Mouse (Mus musculus) neural tube, embryonic 14.5 days (tissue): ENCODE measurements around the gene Snx1. TPM values are rescaled to one million over a fixed set of nuclear protein-coding genes. Genes with fewer than 3 reads are reported as not detected.

Experiments
- ATAC-seq: fragments of 200-750 bp; cut with Nextera tagmentation; 2 replicates; pipeline ENCODE4 v1.8.0; 2017; ENCODE audit warnings: low read depth, mild to moderate bottlenecking, moderate TSS enrichment, moderate library complexity
- H3K27ac ChIP-seq: fragments of 300-500 bp; sonication (generic); 2 replicates; pipeline ENCODE4 v1.5.1; 2014; ENCODE audit warnings: low read depth, mild to moderate bottlenecking, control low read depth, low read length, moderate library complexity, mixed read lengths
- H3K27me3 ChIP-seq: fragments of 300-500 bp; sonication (generic); 2 replicates; pipeline ENCODE4 v1.6.1; 2014; ENCODE audit warnings: low read length; ENCODE audit not compliant: control insufficient read depth, insufficient read depth
- H3K36me3 ChIP-seq: fragments of 300-500 bp; sonication (generic); 2 replicates; pipeline ENCODE4 v1.6.1; 2014; ENCODE audit warnings: low read length, mixed read lengths; ENCODE audit not compliant: control insufficient read depth, insufficient read depth
- H3K4me1 ChIP-seq: fragments of 300-500 bp; sonication (generic); 2 replicates; pipeline ENCODE4 v1.6.1; 2014; ENCODE audit warnings: low read length; ENCODE audit not compliant: control insufficient read depth, insufficient read depth
- H3K4me2 ChIP-seq: fragments of 300-500 bp; sonication (generic); 2 replicates; pipeline ENCODE4 v1.6.1; 2014; ENCODE audit warnings: mild to moderate bottlenecking, low read depth, low read length, control low read depth
- H3K4me3 ChIP-seq: fragments of 300-500 bp; sonication (generic); 2 replicates; pipeline ENCODE4 v1.5.1; 2014; ENCODE audit warnings: low read depth, low read length, control low read depth, mixed read lengths
- H3K9ac ChIP-seq: fragments of 300-500 bp; sonication (generic); replicated peaks from 2 replicates; pipeline ENCODE4 v1.6.1; 2014; ENCODE audit warnings: low read depth, mild to moderate bottlenecking, control low read depth, low read length, mixed read lengths
- H3K9me3 ChIP-seq: fragments of 300-500 bp; sonication (generic); 2 replicates; pipeline ENCODE4 v1.6.1; 2016; ENCODE audit warnings: low read length; ENCODE audit not compliant: control insufficient read depth
- WGBS: fragments of 180-500 bp; shearing (Covaris S2); extraction: QIAGEN DNeasy Blood & Tissue Kit; methylation state at CpG from one replicate; pipeline ENCODE4 v1.1.7; 2014; 5-methylcytosine and 5-hydroxymethylcytosine counted together
- polyA plus RNA-seq: library from polyadenylated mRNA; unstranded; fragments of >200 nt; fragmentation: Nextera tagmentation; extraction: Ambion mirVana; gene quantifications from 2 replicates; pipeline ENCODE4 v1.2.1, GENCODE M21; 2014

The Snx1 gene
- polyA plus RNA-seq, 1 experiment from 2014 or later: 66.7 TPM

GRCm38 (mm10) chr9:66059583-66060307, 66.6 kb downstream of the Snx1 start, which contains the start of gene Ppib:
Gene Ppib, plus strand, starts transcription at chr9:66060222.
- H3K9me3 ChIP-seq: no peaks in the 10 kb centered on the region
- no peaks in the 10 kb centered on the region for H3K27me3 ChIP-seq
- ATAC-seq: peak; percentile 99
- H3K4me2 ChIP-seq: peak within 1 kb of the TSS; percentile 66
- 2% methylated on average over 51 of the region's 51 CpGs for WGBS
- H3K4me1 ChIP-seq: peaks cover 12% of the 10 kb centered on the region; the same call in 1 of the 2 replicates
- peak within 1 kb of the TSS; percentile 62 for H3K4me3 ChIP-seq
- peak within 1 kb of the TSS; percentile 73 for H3K9ac ChIP-seq
- H3K36me3 ChIP-seq: peaks cover 21% of the 10 kb centered on the region
- peak within 1 kb of the TSS; percentile 82 for H3K27ac ChIP-seq

- no peak overlapping the region for H3K4me2 ChIP-seq
- no peak overlapping the region for H3K9ac ChIP-seq
- no peak overlapping the region for H3K27ac ChIP-seq
- H3K4me3 ChIP-seq: no peak overlapping the region
- 33% methylated on average over 1 of the region's 1 CpGs for WGBS
- H3K36me3 ChIP-seq: no peaks in the 10 kb centered on the region
- no peak for ATAC-seq
- H3K27me3 ChIP-seq: no peaks in the 10 kb centered on the region
- no peaks in the 10 kb centered on the region for H3K4me1 ChIP-seq
- no peaks in the 10 kb centered on the region for H3K9me3 ChIP-seq
These were observed 72.8 kb downstream of the Snx1 start for GRCm38 (mm10) chr9:66053620-66054019.

- ATAC-seq: no peak
- no peaks in the 10 kb centered on the region for H3K4me1 ChIP-seq
- H3K9ac ChIP-seq: no peak overlapping the region
- H3K4me3 ChIP-seq: no peak overlapping the region
- H3K27me3 ChIP-seq: no peaks in the 10 kb centered on the region
- no peak overlapping the region for H3K4me2 ChIP-seq
- no peaks in the 10 kb centered on the region for H3K9me3 ChIP-seq
- no peak overlapping the region for H3K27ac ChIP-seq
- H3K36me3 ChIP-seq: no peaks in the 10 kb centered on the region
- 91% methylated on average over 1 of the region's 1 CpGs for WGBS
These were observed 73.7 kb downstream of the Snx1 start for GRCm38 (mm10) chr9:66052731-66053130.

- H3K9ac ChIP-seq: no peak overlapping the region
- no peaks in the 10 kb centered on the region for H3K27me3 ChIP-seq
- no peaks in the 10 kb centered on the region for H3K36me3 ChIP-seq
- no peak overlapping the region for H3K4me3 ChIP-seq
- H3K9me3 ChIP-seq: no peaks in the 10 kb centered on the region
- WGBS: 74% methylated on average over 4 of the region's 4 CpGs
- no peaks in the 10 kb centered on the region for H3K4me1 ChIP-seq
- H3K4me2 ChIP-seq: no peak overlapping the region
- H3K27ac ChIP-seq: no peak overlapping the region
- no peak for ATAC-seq
These were observed 74.9 kb downstream of the Snx1 start for GRCm38 (mm10) chr9:66051493-66051892.

- Histone ChIP-seq H3K27me3 (no peaks in the 10 kb centered on the region), H3K9ac (no peak overlapping the region), H3K4me3 (no peak overlapping the region), H3K4me2 (no peak overlapping the region), H3K36me3 (no peaks in the 10 kb centered on the region), H3K4me1 (no peaks in the 10 kb centered on the region), H3K9me3 (no peaks in the 10 kb centered on the region), H3K27ac (no peak overlapping the region)
- 70% methylated on average over 6 of the region's 6 CpGs for WGBS
- ATAC-seq: no peak
These were observed 76.3 kb downstream of the Snx1 start for GRCm38 (mm10) chr9:66049931-66050601.

GRCm38 (mm10) chr9:66043241-66043640, 83.1 kb downstream of the Snx1 start:
- Histone ChIP-seq H3K4me2 (no peak overlapping the region), H3K36me3 (0 out of 2 replicates have a peak, but pooled peaks cover 11% of the 10 kb centered on the region), H3K27me3 (no peaks in the 10 kb centered on the region), H3K4me3 (no peak overlapping the region), H3K27ac (no peak overlapping the region), H3K4me1 (no peaks in the 10 kb centered on the region), H3K9me3 (no peaks in the 10 kb centered on the region), H3K9ac (no peak overlapping the region)
- ATAC-seq: no peak
- 98% methylated on average over 3 of the region's 3 CpGs for WGBS

- WGBS: 91% methylated on average over 4 of the region's 4 CpGs
- no peak for ATAC-seq
- Histone ChIP-seq H3K27me3 (no peaks in the 10 kb centered on the region), H3K4me2 (no peak overlapping the region), H3K4me3 (no peak overlapping the region), H3K9ac (no peak overlapping the region), H3K4me1 (no peaks in the 10 kb centered on the region), H3K36me3 (0 out of 2 replicates have a peak, but pooled peaks cover 11% of the 10 kb centered on the region), H3K9me3 (no peaks in the 10 kb centered on the region), H3K27ac (no peak overlapping the region)
These were observed 84.1 kb downstream of the Snx1 start for GRCm38 (mm10) chr9:66042331-66042730.

- WGBS: 84% methylated on average over 3 of the region's 3 CpGs
- Histone ChIP-seq H3K27me3 (no peaks in the 10 kb centered on the region), H3K27ac (no peak overlapping the region), H3K36me3 (0 out of 2 replicates have a peak, but pooled peaks cover 11% of the 10 kb centered on the region), H3K4me2 (no peak overlapping the region), H3K9me3 (no peaks in the 10 kb centered on the region), H3K4me3 (no peak overlapping the region), H3K4me1 (no peaks in the 10 kb centered on the region), H3K9ac (no peak overlapping the region)
- no peak for ATAC-seq
These were observed 85.6 kb downstream of the Snx1 start for GRCm38 (mm10) chr9:66040801-66041200.

- ATAC-seq: no peak
- Histone ChIP-seq H3K27me3 (no peaks in the 10 kb centered on the region), H3K4me1 (no peaks in the 10 kb centered on the region), H3K27ac (no peak overlapping the region), H3K9ac (no peak overlapping the region), H3K4me2 (no peak overlapping the region), H3K9me3 (no peaks in the 10 kb centered on the region), H3K36me3 (0 out of 2 replicates have a peak, but pooled peaks cover 11% of the 10 kb centered on the region), H3K4me3 (no peak overlapping the region)
- 84% methylated on average over 4 of the region's 4 CpGs for WGBS
These were observed 87.1 kb downstream of the Snx1 start for GRCm38 (mm10) chr9:66039290-66039689.
